Mouse (Mus musculus): Measurements from ENCODE around the gene Rhbdd1. TPM values are rescaled to one million over a fixed set of nuclear protein-coding genes. Genes with fewer than 3 reads are reported as not detected.

The Rhbdd1 gene
- total and polyA plus RNA-seq, 3 experiments: 7.5 to 10.4 TPM; not detected in 1

- H3K9ac ChIP-seq (ENCODE audit: control insufficient read depth, low read depth, low read length, poor library complexity, severe bottlenecking): no peak overlapping the region
- H3K27ac ChIP-seq (ENCODE audit: control insufficient read depth, low read depth, low read length): no peak overlapping the region
- H3K4me3 ChIP-seq (ENCODE audit: control insufficient read depth in 1 of 2, insufficient read depth in 1 of 2, low read depth in 2 of 2, low read length in 2 of 2): no peak overlapping the region
- H3K9me3 ChIP-seq (replicated peaks; ENCODE audit: insufficient read depth, low read length): no peaks in the 10 kb centered on the region
- no peaks in the 10 kb centered on the region for H3K27me3 ChIP-seq (ENCODE audit: control insufficient read depth in 1 of 2, insufficient read depth in 2 of 2, low read length in 2 of 2)
- TF ChIP-seq EP300 (IDR thresholded peaks at IDR 0.05; ENCODE audit: low read depth in 1 of 2, low read length in 2 of 2) (no peak), MYC (IDR thresholded peaks at IDR 0.05; ENCODE audit: low read depth, low read length) (no peak), MAX (IDR thresholded peaks at IDR 0.05; ENCODE audit: low read length) (no peak), UBTF (IDR thresholded peaks at IDR 0.05; ENCODE audit: borderline replicate concordance, insufficient read depth, low read depth, low read length) (no peak), JUND (IDR thresholded peaks at IDR 0.05; ENCODE audit: low read depth, low read length) (no peak), MYB (IDR thresholded peaks at IDR 0.05; ENCODE audit: low read depth, low read length) (no peak), ZC3H11A (IDR thresholded peaks at IDR 0.05; ENCODE audit: low read depth, low read length) (no peak), HCFC1 (IDR thresholded peaks at IDR 0.05; ENCODE audit: low read depth, low read length) (no peak), POLR2AphosphoS2 (IDR thresholded peaks at IDR 0.05; ENCODE audit: low read length) (no peak), CTCF (IDR thresholded peaks at IDR 0.05 in 2 of 3, conservative IDR thresholded peaks at IDR 0.05 in 1 of 3; ENCODE audit: control insufficient read depth in 1 of 3, insufficient read depth in 1 of 3, low read depth in 2 of 3, low read length in 3 of 3, poor library complexity in 1 of 3, severe bottlenecking in 1 of 3) (no peak), USF1 (IDR thresholded peaks at IDR 0.05; ENCODE audit: low read depth, low read length) (no peak)
- H3K79me2 ChIP-seq (ENCODE audit: control insufficient read depth, insufficient read depth, low read length, poor library complexity): no peaks in the 10 kb centered on the region
- no peaks in the 10 kb centered on the region; a peak in 1 of 4 replicates for H3K36me3 ChIP-seq (ENCODE audit: control insufficient read depth in 1 of 2, insufficient read depth in 2 of 2, low read length in 2 of 2)
- H3K4me1 ChIP-seq (ENCODE audit: control insufficient read depth in 1 of 2, insufficient read depth in 2 of 2, low read length in 2 of 2): no peaks in the 10 kb centered on the region
- no peak for DNase-seq (ENCODE audit: low read depth, low spot score)
These were observed 117.4 kb downstream of the Rhbdd1 start for GRCm38 (mm10) chr1:82433649-82434005.

DNA sequence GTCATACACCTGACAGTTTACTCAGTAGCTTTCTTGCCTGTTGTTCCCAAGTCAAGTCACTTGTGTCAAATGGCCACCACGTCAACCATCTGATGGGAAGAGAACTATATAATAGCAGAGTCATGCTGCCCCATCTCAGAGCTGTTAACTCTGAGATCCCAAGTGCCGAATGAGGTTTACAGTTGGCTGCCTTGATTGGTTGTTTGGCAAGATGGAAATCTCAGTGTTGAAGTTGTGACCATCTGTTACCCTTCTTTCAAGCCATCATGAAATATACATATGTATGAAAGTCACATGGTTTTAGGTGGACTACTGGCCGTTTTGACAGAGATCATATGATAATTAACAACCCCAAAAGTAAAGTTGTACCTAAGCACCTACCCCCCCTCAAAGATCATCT is 121.0 kb downstream of the Rhbdd1 start:
- DNase-seq (ENCODE audit: low read depth, low spot score): no peak
- Histone ChIP-seq H3K27me3 (ENCODE audit: control insufficient read depth in 1 of 2, insufficient read depth in 2 of 2, low read length in 2 of 2) (no peaks in the 10 kb centered on the region), H3K36me3 (ENCODE audit: control insufficient read depth in 1 of 2, insufficient read depth in 2 of 2, low read length in 2 of 2) (no peaks in the 10 kb centered on the region; a peak in 1 of 4 replicates), H3K79me2 (ENCODE audit: control insufficient read depth, insufficient read depth, low read length, poor library complexity) (no peaks in the 10 kb centered on the region), H3K4me3 (ENCODE audit: control insufficient read depth in 1 of 2, insufficient read depth in 1 of 2, low read depth in 2 of 2, low read length in 2 of 2) (no peak overlapping the region), H3K9me3 (replicated peaks; ENCODE audit: insufficient read depth, low read length) (no peaks in the 10 kb centered on the region), H3K27ac (ENCODE audit: control insufficient read depth, low read depth, low read length) (no peak overlapping the region), H3K9ac (ENCODE audit: control insufficient read depth, low read depth, low read length, poor library complexity, severe bottlenecking) (no peak overlapping the region), H3K4me1 (ENCODE audit: control insufficient read depth in 1 of 2, insufficient read depth in 2 of 2, low read length in 2 of 2) (no peaks in the 10 kb centered on the region)
- TF ChIP-seq MAX (IDR thresholded peaks at IDR 0.05; ENCODE audit: low read length) (no peak), HCFC1 (IDR thresholded peaks at IDR 0.05; ENCODE audit: low read depth, low read length) (no peak), GATA1 (IDR thresholded peaks at IDR 0.05; ENCODE audit: low read depth, low read length) (no peak), ELF1 (IDR thresholded peaks at IDR 0.05; ENCODE audit: low read depth, low read length) (no peak), TCF12 (IDR thresholded peaks at IDR 0.05; ENCODE audit: low read depth, low read length) (no peak), USF1 (IDR thresholded peaks at IDR 0.05; ENCODE audit: low read depth, low read length) (no peak), BHLHE40 (IDR thresholded peaks at IDR 0.05; ENCODE audit: borderline replicate concordance, low read depth, low read length) (no peak), CHD2 (IDR thresholded peaks at IDR 0.05; ENCODE audit: low read length) (no peak), UBTF (IDR thresholded peaks at IDR 0.05; ENCODE audit: borderline replicate concordance, insufficient read depth, low read depth, low read length) (no peak), MYC (IDR thresholded peaks at IDR 0.05; ENCODE audit: low read depth, low read length) (no peak), NRF1 (IDR thresholded peaks at IDR 0.05; ENCODE audit: insufficient read depth, low read depth, low read length, poor library complexity, severe bottlenecking) (no peak), MAFK (IDR thresholded peaks at IDR 0.05; ENCODE audit: borderline replicate concordance, low read depth, low read length) (no peak), MEF2A (IDR thresholded peaks at IDR 0.05; ENCODE audit: extremely low read depth, insufficient replicate concordance, low read depth, low read length, poor library complexity, severe bottlenecking) (no peak), ZC3H11A (IDR thresholded peaks at IDR 0.05; ENCODE audit: low read depth, low read length) (no peak), JUND (IDR thresholded peaks at IDR 0.05; ENCODE audit: low read depth, low read length) (no peak), GABPA (IDR thresholded peaks at IDR 0.05; ENCODE audit: low read depth, low read length) (no peak), SMC3 (IDR thresholded peaks at IDR 0.05; ENCODE audit: low read depth, low read length) (no peak), POLR2AphosphoS5 (IDR thresholded peaks at IDR 0.05; ENCODE audit: borderline replicate concordance, low read depth, low read length) (no peak), ZNF384 (IDR thresholded peaks at IDR 0.05; ENCODE audit: low read depth, low read length) (no peak)

All from MEL (cell line).